In genomic region chr10:60361615-60362309, GRCm38 (mm10) we compare ENCODE assay signal across 15 mouse cellular contexts. TPM values are rescaled to one million over a fixed set of nuclear protein-coding genes. Genes with fewer than 3 reads are reported as not detected.
DNase-seq lines count a peak whose midpoint lies in the region; ATAC-seq and TF ChIP-seq lines count a peak whose summit lies in the region.
"Had no signal": no experiment of that assay in that cellular context is flagged by ENCODE, and none has a peak within 500 bp of the region (broad histone marks: within the 10 kb centered on the region; RNA-seq: fewer than 3 reads in every experiment).

No protein-coding gene starts in this region.

- 36% methylated on average over 12 of the region's 12 CpGs for WGBS in hindbrain, postnatal 0 days
- WGBS in hindbrain, embryonic 12.5 days: 61% methylated on average over 12 of the region's 12 CpGs
- WGBS in spleen, adult 2 months: 73% methylated on average over 12 of the region's 12 CpGs

- TF ChIP-seq CTCF in hindbrain, postnatal 0 days (IDR thresholded peaks at IDR 0.05; ENCODE audit: low read depth): no peak
- no peak for TF ChIP-seq CTCF in spleen, adult 2 months (IDR thresholded peaks at IDR 0.05; ENCODE audit: extremely low read depth, insufficient read depth, insufficient read length, insufficient replicate concordance)

- H3K27me3 ChIP-seq in hindbrain, postnatal 0 days (ENCODE audit: insufficient read depth, low read length): no peaks in the 10 kb centered on the region
- H3K27me3 ChIP-seq in hindbrain, embryonic 12.5 days: no peaks in the 10 kb centered on the region
- H3K27me3 ChIP-seq in spleen, adult 2 months (ENCODE audit: control insufficient read depth, insufficient read depth, low read length): no peaks in the 10 kb centered on the region

- no peak; the same call in 1 of the 2 replicates for ATAC-seq in hindbrain, postnatal 0 days
- ATAC-seq in hindbrain, embryonic 12.5 days (ENCODE audit: low FRiP score): no peak
- ATAC-seq: forebrain, embryonic 14.5 days had no signal

- no peak overlapping the region for H3K9ac ChIP-seq in hindbrain, postnatal 0 days (replicated peaks; ENCODE audit: low read length)
- H3K9ac ChIP-seq in hindbrain, embryonic 12.5 days: no peak overlapping the region

- H3K27ac ChIP-seq in hindbrain, postnatal 0 days: 0 out of 2 replicates have a peak overlapping the region, but pooled peaks have one; percentile 27
- H3K27ac ChIP-seq in hindbrain, embryonic 12.5 days: no peak overlapping the region
- H3K27ac ChIP-seq in spleen, adult 2 months (ENCODE audit: insufficient read depth, low read length): 0 out of 2 replicates have a peak overlapping the region, but pooled peaks have one; percentile 25

- no peak overlapping the region for H3K4me2 ChIP-seq in hindbrain, postnatal 0 days (ENCODE audit: low read depth, low read length)
- H3K4me2 ChIP-seq in hindbrain, embryonic 12.5 days (replicated peaks): no peak overlapping the region

- H3K9me3 ChIP-seq in hindbrain, postnatal 0 days (ENCODE audit: low read length): no peaks in the 10 kb centered on the region
- H3K9me3 ChIP-seq in hindbrain, embryonic 12.5 days (replicated peaks): no peaks in the 10 kb centered on the region

- peak; percentile 56 to 65 for DNase-seq in cerebellum, postnatal 10 days
- DNase-seq in cerebellum, postnatal 4 days (ENCODE audit: low spot score in 2 of 2): no peak
- DNase-seq in hindbrain, postnatal 0 days (ENCODE audit: low spot score): peak; percentile 21
- no peak for DNase-seq in spleen, adult 2 months (ENCODE audit: low read depth in 1 of 2, low spot score in 2 of 2)
- DNase-seq in spleen, postnatal 36 days (ENCODE audit: low spot score in 2 of 2): no peak
- DNase-seq in left cerebral cortex, adult 18-20 months (ENCODE audit: low spot score in 2 of 2): no peak
- DNase-seq in ovary, postnatal 14 days (ENCODE audit: low spot score): no peak
- DNase-seq: adrenal gland, postnatal 25 days; cerebellum, adult 11-12 months; gastrocnemius, postnatal 25 days; kidney, postnatal 36 days; lung, adult 18-20 months had no signal

- 0 out of 2 replicates have a peak, but pooled peaks cover 6% of the 10 kb centered on the region for H3K4me1 ChIP-seq in hindbrain, postnatal 0 days (ENCODE audit: insufficient read depth, low read length)
- peaks cover 11% of the 10 kb centered on the region; the same call in 1 of the 2 replicates for H3K4me1 ChIP-seq in hindbrain, embryonic 12.5 days
- peaks cover 4% of the 10 kb centered on the region; the same call in 1 of the 2 replicates for H3K4me1 ChIP-seq in spleen, adult 2 months (ENCODE audit: control insufficient read depth, insufficient read depth, insufficient read length)

- no peak overlapping the region for H3K4me3 ChIP-seq in hindbrain, postnatal 0 days (ENCODE audit: low read length)
- H3K4me3 ChIP-seq in hindbrain, embryonic 12.5 days: no peak overlapping the region
- no peak overlapping the region for H3K4me3 ChIP-seq in spleen, adult 2 months (ENCODE audit: extremely low read depth, insufficient read depth, insufficient read length)

- no peaks in the 10 kb centered on the region for H3K36me3 ChIP-seq in hindbrain, postnatal 0 days (ENCODE audit: insufficient read depth, low read length)
- no peaks in the 10 kb centered on the region for H3K36me3 ChIP-seq in hindbrain, embryonic 12.5 days
- peaks cover 21% of the 10 kb centered on the region for H3K36me3 ChIP-seq in spleen, adult 2 months (ENCODE audit: control insufficient read depth, insufficient read depth, low read length)

- no peak for TF ChIP-seq POLR2A in spleen, adult 2 months (IDR thresholded peaks at IDR 0.05; ENCODE audit: low read depth, low read length)

RNA-seq across cellular contexts. Expression of gene Vsir, which starts 15.1 kb away (rescaled TPM):
- total RNA-seq in hindbrain, postnatal 0 days (2014; rRNA removed): 19.2 and 43.1 TPM in 2 replicates
- polyA plus RNA-seq in hindbrain, postnatal 0 days (2015; fragmentation: Nextera tagmentation; extraction: Ambion mirVana): 1.9 and 4.8 TPM in 2 replicates
- 1.9 and 2.9 TPM in 2 replicates for polyA plus RNA-seq in hindbrain, embryonic 12.5 days (2016; fragmentation: Nextera tagmentation; extraction: Ambion mirVana)
- polyA plus RNA-seq in spleen, adult 2 months (2012; rRNA removed): 155 TPM in 2 replicates
- total RNA-seq in left cerebral cortex, adult 18-20 months (2021): 10 to 100 TPM; 19.7 to 20.8 TPM

RNA-seq across cellular contexts. Expression of gene Gm17455, which starts 37.8 kb away (rescaled TPM):
- total RNA-seq in hindbrain, postnatal 0 days (2014; rRNA removed): 2.4 and 19.4 TPM in 2 replicates
- polyA plus RNA-seq in hindbrain, postnatal 0 days (2015; fragmentation: Nextera tagmentation; extraction: Ambion mirVana): 8.9 and 12.4 TPM in 2 replicates
- 5.6 and 9.0 TPM in 2 replicates for polyA plus RNA-seq in hindbrain, embryonic 12.5 days (2016; fragmentation: Nextera tagmentation; extraction: Ambion mirVana)
- 1.3 and 2.3 TPM in 2 replicates for polyA plus RNA-seq in spleen, adult 2 months (2012; rRNA removed)
- total RNA-seq in left cerebral cortex, adult 18-20 months (2021): not detected
- total RNA-seq: adrenal gland, postnatal 25 days; gastrocnemius, postnatal 25 days; heart, postnatal 25 days had no signal

Comparison
In these comparisons a context has a peak if more than half of its experiments do, and no peak if none do; other contexts are left out.
1. DNase-seq: peak in cerebellum, postnatal 10 days (2 of 2) and hindbrain, postnatal 0 days (single experiment); none in cerebellum, postnatal 4 days (0 of 2), spleen, adult 2 months (0 of 2), spleen, postnatal 36 days (0 of 2), left cerebral cortex, adult 18-20 months (0 of 2) and ovary, postnatal 14 days (single experiment).
2. RNA of gene Vsir, which starts 15.1 kb away (polyA plus RNA-seq): 155 TPM in spleen, adult 2 months; 1.9 to 4.8 TPM in hindbrain, postnatal 0 days and 1.9 to 2.9 TPM in hindbrain, embryonic 12.5 days; every median in the first group is over 10 times any median in the second.